In genomic region chr9:21725224-21726121, GRCm38 (mm10) we compare ENCODE assay signal across 8 mouse cellular contexts. TPM values are rescaled to one million over a fixed set of nuclear protein-coding genes. Genes with fewer than 3 reads are reported as not detected.
A peak's percentile ranks its signal among the peaks of the same experiment; 100 is the strongest.
DNase-seq lines count a peak whose midpoint lies in the region; ATAC-seq and TF ChIP-seq lines count a peak whose summit lies in the region.

No protein-coding gene starts in this region.

- H3K27me3 ChIP-seq in cerebellum, adult 2 months (ENCODE audit: control insufficient read depth, insufficient read depth, low read length), result no peaks in the 10 kb centered on the region
- H3K27me3 ChIP-seq in ES-Bruce4 (ENCODE audit: control insufficient read depth, insufficient read depth, low read length, poor library complexity, severe bottlenecking), result no peaks in the 10 kb centered on the region
- no peaks in the 10 kb centered on the region for H3K27me3 ChIP-seq in hindbrain, embryonic 11.5 days (ENCODE audit: control insufficient read depth, insufficient read depth, low read length)

- H3K27ac ChIP-seq in cerebellum, adult 2 months (ENCODE audit: insufficient read depth, low read length), result no peak overlapping the region
- no peak overlapping the region for H3K27ac ChIP-seq in ES-Bruce4 (ENCODE audit: insufficient read depth, low read length)
- H3K27ac ChIP-seq in hindbrain, embryonic 11.5 days (ENCODE audit: low read depth, low read length), result peak overlapping the region; percentile 24; the same call in 1 of the 2 replicates
- peak overlapping the region; percentile 99 for H3K27ac ChIP-seq in macrophage

- TF ChIP-seq POLR2A in cerebellum, adult 2 months (IDR thresholded peaks at IDR 0.05; ENCODE audit: borderline replicate concordance, insufficient read depth, low read length), result no peak
- no peak for TF ChIP-seq POLR2A in ES-Bruce4 (IDR thresholded peaks at IDR 0.05; ENCODE audit: insufficient read depth, low read length)

- H3K36me3 ChIP-seq in ES-Bruce4 (ENCODE audit: control insufficient read depth, insufficient read depth, low read length, poor library complexity, severe bottlenecking) (peaks cover 14% of the 10 kb centered on the region), macrophage (ENCODE audit: inconsistent target) (no peaks in the 10 kb centered on the region)
- 0 out of 2 replicates have a peak, but pooled peaks cover 7% of the 10 kb centered on the region for H3K36me3 ChIP-seq in hindbrain, embryonic 11.5 days (ENCODE audit: control insufficient read depth, insufficient read depth, low read length)

- WGBS in cerebellum, adult 2 months, result 78% methylated on average over 23 of the region's 23 CpGs
- 86% methylated on average over 23 of the region's 23 CpGs for WGBS in hindbrain, embryonic 11.5 days
- 23% methylated on average over 22 of the region's 23 CpGs for WGBS in macrophage (ENCODE audit: missing documents)

- peak overlapping the region; percentile 62 for H3K4me2 ChIP-seq in hindbrain, embryonic 11.5 days (replicated peaks; ENCODE audit: low read depth, low read length)

- H3K4me3 ChIP-seq in cerebellum, adult 2 months (replicated peaks; ENCODE audit: insufficient read depth, low read depth, low read length), result peak overlapping the region; percentile 74
- H3K4me3 ChIP-seq in ES-Bruce4 (ENCODE audit: low read depth, low read length) (peak overlapping the region; percentile 91), macrophage (ENCODE audit: inconsistent target) (peak overlapping the region; percentile 91)
- H3K4me3 ChIP-seq in hindbrain, embryonic 11.5 days (ENCODE audit: low read depth, low read length), result peak overlapping the region; percentile 48

- ATAC-seq in hindbrain, embryonic 11.5 days (ENCODE audit: low FRiP score), result no peak

- no peaks in the 10 kb centered on the region for H3K9me3 ChIP-seq in ES-Bruce4 (replicated peaks; ENCODE audit: control insufficient read depth, insufficient read depth, low read length, poor library complexity, severe bottlenecking)
- H3K9me3 ChIP-seq in hindbrain, embryonic 11.5 days (ENCODE audit: control insufficient read depth, low read length), result no peaks in the 10 kb centered on the region

- H3K79me2 ChIP-seq in macrophage (ENCODE audit: inconsistent target), result peaks cover 68% of the 10 kb centered on the region

- peaks cover 12% of the 10 kb centered on the region for H3K4me1 ChIP-seq in cerebellum, adult 2 months (ENCODE audit: control insufficient read depth, insufficient read depth, low read length)
- peaks cover 7% of the 10 kb centered on the region for H3K4me1 ChIP-seq in ES-Bruce4 (ENCODE audit: control insufficient read depth, insufficient read depth, low read length)
- peaks cover 4% of the 10 kb centered on the region for H3K4me1 ChIP-seq in hindbrain, embryonic 11.5 days (replicated peaks; ENCODE audit: control insufficient read depth, insufficient read depth, low read length)

- DNase-seq in cerebellum, adult 2 months, result no peak
- DNase-seq in cerebellum, postnatal 14 days, result no peak
- DNase-seq in hindbrain, embryonic 11.5 days (ENCODE audit: low spot score), result no peak
- DNase-seq in yolk sac, embryonic 10.5 days (ENCODE audit: low spot score), result no peak
- no peak for DNase-seq in ovary, postnatal 36 days (ENCODE audit: low spot score)
- no peak for DNase-seq in urinary bladder, postnatal 25 days (ENCODE audit: low spot score)

- no peak for TF ChIP-seq CTCF in cerebellum, adult 2 months (IDR thresholded peaks at IDR 0.05; ENCODE audit: borderline replicate concordance, insufficient read depth, low read depth, low read length)
- TF ChIP-seq CTCF in ES-Bruce4 (IDR thresholded peaks at IDR 0.05; ENCODE audit: low read depth, low read length), result no peak

- no peak for TF ChIP-seq EP300 in ES-Bruce4 (IDR thresholded peaks at IDR 0.05; ENCODE audit: insufficient read depth, low read depth, low read length)

- peak overlapping the region; percentile 63 for H3K9ac ChIP-seq in ES-Bruce4 (ENCODE audit: low read depth, poor library complexity, severe bottlenecking)
- H3K9ac ChIP-seq in hindbrain, embryonic 11.5 days (ENCODE audit: low read depth, low read length), result no peak overlapping the region; the same call in 1 of the 2 replicates

RNA-seq across cellular contexts. Expression of gene Ldlr, which starts 2.2 kb away (rescaled TPM):
- 34.1 and 34.2 TPM in 2 replicates for polyA plus RNA-seq in cerebellum, adult 2 months (2012; rRNA removed)
- polyA plus RNA-seq in ES-Bruce4 (2011; ENCODE audit: insufficient read depth, insufficient read length, low read depth, missing spikeins), result 79.3 and 80.6 TPM in 2 replicates
- polyA plus RNA-seq in hindbrain, embryonic 11.5 days (2014; fragmentation: Nextera tagmentation; extraction: Ambion mirVana), result 17.9 and 22.0 TPM in 2 replicates
- 100 to 1,000 TPM; 108 to 214 (median 161) TPM for total RNA-seq in macrophage (2018; cell fraction: chromatin; rRNA removed)
- total RNA-seq in macrophage (2018; cell fraction: cytosol; rRNA removed), result 100 to 1,000 TPM in 6 of 26 experiments, 10 to 100 TPM in 20; 63.5 to 122 (median 86.1) TPM
- 100 to 1,000 TPM; 124 to 340 (median 182) TPM for total RNA-seq in macrophage (2018; cell fraction: nucleus; rRNA removed)
- 29.9 to 80.2 TPM (median 62.2 TPM) in 3 replicates for polyA plus RNA-seq in macrophage (2018)

RNA-seq across cellular contexts. Expression of gene Spc24, which starts 34.6 kb away (rescaled TPM):
- 3.8 TPM in 2 replicates for polyA plus RNA-seq in cerebellum, adult 2 months (2012; rRNA removed)
- polyA plus RNA-seq in ES-Bruce4 (2011; ENCODE audit: insufficient read depth, insufficient read length, low read depth, missing spikeins) (56.6 and 62.5 TPM in 2 replicates), macrophage (2018) (0.45 to 5.8 TPM (median 3.0 TPM) in 3 replicates)
- polyA plus RNA-seq in hindbrain, embryonic 11.5 days (2014; fragmentation: Nextera tagmentation; extraction: Ambion mirVana), result 94.3 and 101 TPM in 2 replicates
- 1 to 10 TPM in 11 of 26 experiments, under 1 TPM in 4, not detected in 11; 0.53 to 4.3 (median 1.8) TPM for total RNA-seq in macrophage (2018; cell fraction: chromatin; rRNA removed)
- 1 to 10 TPM in 9 of 26 experiments, under 1 TPM in 17; 0.28 to 2.4 (median 0.89) TPM for total RNA-seq in macrophage (2018; cell fraction: cytosol; rRNA removed)
- 1 to 10 TPM in 7 of 26 experiments, under 1 TPM in 9, not detected in 10; 0.45 to 9.6 (median 0.94) TPM for total RNA-seq in macrophage (2018; cell fraction: nucleus; rRNA removed)

Comparison
In these comparisons a context has a peak if more than half of its experiments do, and no peak if none do; other contexts are left out.
1. H3K27ac ChIP-seq: peak in hindbrain, embryonic 11.5 days (single experiment) and macrophage (single experiment); none in cerebellum, adult 2 months (single experiment) and ES-Bruce4 (single experiment).
2. Peak in every context shown above with its lines, with median percentiles within 50 percentile points of each other: H3K4me3 ChIP-seq.